Mouse (Mus musculus): ENCODE results near the gene Gria2.

The Gria2 gene

GRCm38 (mm10) chr3:80802596-80803081 is at the start of gene Gria2:
Gria2 (minus strand) TSS chr3:80802835.
- no peak for DNase-seq (ENCODE audit: low read depth, low spot score)

- no peak for DNase-seq (ENCODE audit: low read depth, low spot score)
Observed at GRCm38 (mm10) chr3:80850947-80851346, 48.3 kb upstream of the Gria2 start.

GRCm38 (mm10) chr3:80845634-80846033 is 43.0 kb upstream of the Gria2 start:
- DNase-seq (ENCODE audit: low read depth, low spot score): no peak

GRCm38 (mm10) chr3:80839845-80840244 is 37.2 kb upstream of the Gria2 start:
- no peak for DNase-seq (ENCODE audit: low read depth, low spot score)

GRCm38 (mm10) chr3:80837583-80837982 is 34.9 kb upstream of the Gria2 start:
- DNase-seq (ENCODE audit: low read depth, low spot score): no peak

- no peak for DNase-seq (ENCODE audit: low read depth, low spot score)
Observed at GRCm38 (mm10) chr3:80823975-80824374, 21.3 kb upstream of the Gria2 start.

- no peak for DNase-seq (ENCODE audit: low read depth, low spot score)
Observed at GRCm38 (mm10) chr3:80818619-80819018, 16.0 kb upstream of the Gria2 start.

- no peak for DNase-seq (ENCODE audit: low read depth, low spot score)
Observed at GRCm38 (mm10) chr3:80813734-80814133, 11.1 kb upstream of the Gria2 start.

- no peak for DNase-seq (ENCODE audit: low read depth, low spot score)
Observed at GRCm38 (mm10) chr3:80812237-80812636, 9.6 kb upstream of the Gria2 start.

GRCm38 (mm10) chr3:80805327-80805726 is 2.7 kb upstream of the Gria2 start:
- DNase-seq (ENCODE audit: low read depth, low spot score): no peak

- no peak for DNase-seq (ENCODE audit: low read depth, low spot score)
Observed at GRCm38 (mm10) chr3:80803811-80804210, 1.2 kb upstream of the Gria2 start.

GRCm38 (mm10) chr3:80803211-80803610 is 576 bp upstream of the Gria2 start:
- DNase-seq (ENCODE audit: low read depth, low spot score): no peak

- DNase-seq (ENCODE audit: low read depth, low spot score): no peak
Observed at GRCm38 (mm10) chr3:80801827-80802310, 766 bp downstream of the Gria2 start.

GRCm38 (mm10) chr3:80800995-80801826 is 1.4 kb downstream of the Gria2 start:
- DNase-seq (ENCODE audit: low read depth, low spot score): no peak

GRCm38 (mm10) chr3:80800299-80800994 is 2.2 kb downstream of the Gria2 start:
- no peak for DNase-seq (ENCODE audit: low read depth, low spot score)

GRCm38 (mm10) chr3:80797935-80798334 is 4.7 kb downstream of the Gria2 start:
- no peak for DNase-seq (ENCODE audit: low read depth, low spot score)

- no peak for DNase-seq (ENCODE audit: low read depth, low spot score)
Observed at GRCm38 (mm10) chr3:80796764-80797163, 5.9 kb downstream of the Gria2 start.

- no peak for DNase-seq (ENCODE audit: low read depth, low spot score)
Observed at GRCm38 (mm10) chr3:80795284-80795683, 7.4 kb downstream of the Gria2 start.

- no peak for DNase-seq (ENCODE audit: low read depth, low spot score)
Observed at GRCm38 (mm10) chr3:80787116-80787744, 15.4 kb downstream of the Gria2 start.

- DNase-seq (ENCODE audit: low read depth, low spot score): no peak
Observed at GRCm38 (mm10) chr3:80781144-80781530, 21.5 kb downstream of the Gria2 start.

- DNase-seq (ENCODE audit: low read depth, low spot score): no peak
Observed at GRCm38 (mm10) chr3:80780383-80781143, 22.1 kb downstream of the Gria2 start.

All from CD4-positive helper T cell, adult 2 months (primary cell).